Mouse (Mus musculus): ENCODE data around the gene C2cd4d. TPM values are rescaled to one million over a fixed set of nuclear protein-coding genes. Genes with fewer than 3 reads are reported as not detected.
A peak's percentile ranks its signal among the peaks of the same experiment; 100 is the strongest.

C2cd4d gene
- polyA plus RNA-seq (2015; fragmentation: Nextera tagmentation; extraction: Ambion mirVana) = 0.24 and 0.34 TPM in 2 replicates

GRCm38 (mm10) chr3:94362138-94362537 lies at the start of gene C2cd4d:
Gene C2cd4d (plus strand): TSS chr3:94362438.
- no peak within 1 kb of the TSS for H3K9ac ChIP-seq (replicated peaks)
- 67% methylated on average over 7 of the region's 7 CpGs for WGBS (ENCODE audit: insufficient replicate concordance)
- no peak for ATAC-seq

GRCm38 (mm10) chr3:94328681-94329080 lies 33.6 kb upstream of the C2cd4d start:
- H3K36me3 ChIP-seq (replicated peaks; ENCODE audit: insufficient read depth, low read length) = peaks cover 16% of the 10 kb centered on the region
- no peak for ATAC-seq
- WGBS (ENCODE audit: insufficient replicate concordance) = 69% methylated on average over 3 of the region's 3 CpGs

More at GRCm38 (mm10) chr3:94362138-94362537, at the start of gene C2cd4d:
- Histone ChIP-seq H3K4me3 (ENCODE audit: low read depth, low read length) (peak within 1 kb of the TSS; percentile 42), H3K36me3 (replicated peaks; ENCODE audit: insufficient read depth, low read length) (no peaks in the 10 kb centered on the region), H3K4me2 (ENCODE audit: low read depth, low read length) (peak within 1 kb of the TSS; percentile 66), H3K27ac (ENCODE audit: low read depth) (no peak within 1 kb of the TSS), H3K27me3 (ENCODE audit: insufficient read depth, low read length) (peaks cover 34% of the 10 kb centered on the region), H3K4me1 (ENCODE audit: insufficient read depth) (peaks cover 4% of the 10 kb centered on the region; the same call in 1 of the 2 replicates), H3K9me3 (ENCODE audit: low read length) (no peaks in the 10 kb centered on the region)
- no peak for DNase-seq
- TF ChIP-seq EP300 (IDR thresholded peaks at IDR 0.05; ENCODE audit: low read depth) = no peak
- TF ChIP-seq CTCF (IDR thresholded peaks at IDR 0.05; ENCODE audit: low read depth) = no peak

GRCm38 (mm10) chr3:94334442-94334841 lies 27.8 kb upstream of the C2cd4d start:
- Histone ChIP-seq H3K9me3 (ENCODE audit: low read length) (no peaks in the 10 kb centered on the region), H3K27me3 (ENCODE audit: insufficient read depth, low read length) (no peaks in the 10 kb centered on the region), H3K4me2 (ENCODE audit: low read depth, low read length) (no peak overlapping the region), H3K36me3 (replicated peaks; ENCODE audit: insufficient read depth, low read length) (no peaks in the 10 kb centered on the region; the same call in 1 of the 2 replicates), H3K9ac (replicated peaks) (no peak overlapping the region), H3K4me3 (ENCODE audit: low read depth, low read length) (no peak overlapping the region), H3K27ac (ENCODE audit: low read depth) (no peak overlapping the region), H3K4me1 (ENCODE audit: insufficient read depth) (no peaks in the 10 kb centered on the region)
- ATAC-seq (no peak), DNase-seq (no peak)
- 82% methylated on average over 4 of the region's 4 CpGs for WGBS (ENCODE audit: insufficient replicate concordance)
- TF ChIP-seq CTCF (IDR thresholded peaks at IDR 0.05; ENCODE audit: low read depth) (no peak), EP300 (IDR thresholded peaks at IDR 0.05; ENCODE audit: low read depth) (no peak)

More at GRCm38 (mm10) chr3:94328681-94329080, 33.6 kb upstream of the C2cd4d start:
- DNase-seq = no peak
- no peaks in the 10 kb centered on the region for H3K27me3 ChIP-seq (ENCODE audit: insufficient read depth, low read length)
- TF ChIP-seq EP300 (IDR thresholded peaks at IDR 0.05; ENCODE audit: low read depth) = no peak
- peak; percentile 45 for TF ChIP-seq CTCF (IDR thresholded peaks at IDR 0.05; ENCODE audit: low read depth)
- no peaks in the 10 kb centered on the region for H3K9me3 ChIP-seq (ENCODE audit: low read length)
- H3K9ac ChIP-seq (replicated peaks) = no peak overlapping the region
- H3K27ac ChIP-seq (ENCODE audit: low read depth) = no peak overlapping the region
- no peak overlapping the region for H3K4me2 ChIP-seq (ENCODE audit: low read depth, low read length)
- H3K4me3 ChIP-seq (ENCODE audit: low read depth, low read length) = no peak overlapping the region
- H3K4me1 ChIP-seq (ENCODE audit: insufficient read depth) = no peaks in the 10 kb centered on the region

- Histone ChIP-seq H3K9me3 (ENCODE audit: low read length) (no peaks in the 10 kb centered on the region), H3K36me3 (replicated peaks; ENCODE audit: insufficient read depth, low read length) (no peaks in the 10 kb centered on the region), H3K9ac (replicated peaks) (no peak overlapping the region), H3K4me3 (ENCODE audit: low read depth, low read length) (no peak overlapping the region), H3K4me1 (ENCODE audit: insufficient read depth) (no peaks in the 10 kb centered on the region), H3K4me2 (ENCODE audit: low read depth, low read length) (no peak overlapping the region), H3K27ac (ENCODE audit: low read depth) (no peak overlapping the region; the same call in 1 of the 2 replicates), H3K27me3 (ENCODE audit: insufficient read depth, low read length) (no peaks in the 10 kb centered on the region)
- ATAC-seq (peak; percentile 53; the same call in 1 of the 2 replicates), DNase-seq (no peak)
- no peak for TF ChIP-seq CTCF (IDR thresholded peaks at IDR 0.05; ENCODE audit: low read depth)
- TF ChIP-seq EP300 (IDR thresholded peaks at IDR 0.05; ENCODE audit: low read depth) = peak; percentile 35; the same call in 1 of the 2 replicates
- 60% methylated on average over 3 of the region's 3 CpGs for WGBS (ENCODE audit: insufficient replicate concordance)
These were observed 23.7 kb upstream of the C2cd4d start for GRCm38 (mm10) chr3:94338522-94338921.

- Histone ChIP-seq H3K4me2 (ENCODE audit: low read depth, low read length) (no peak within 1 kb of the TSS), H3K4me1 (ENCODE audit: insufficient read depth) (no peaks in the 10 kb centered on the region), H3K9ac (replicated peaks) (no peak within 1 kb of the TSS), H3K27me3 (ENCODE audit: insufficient read depth, low read length) (no peaks in the 10 kb centered on the region), H3K27ac (ENCODE audit: low read depth) (no peak within 1 kb of the TSS), H3K36me3 (replicated peaks; ENCODE audit: insufficient read depth, low read length) (no peaks in the 10 kb centered on the region), H3K4me3 (ENCODE audit: low read depth, low read length) (no peak within 1 kb of the TSS), H3K9me3 (ENCODE audit: low read length) (no peaks in the 10 kb centered on the region)
- TF ChIP-seq EP300 (IDR thresholded peaks at IDR 0.05; ENCODE audit: low read depth) = no peak
- TF ChIP-seq CTCF (IDR thresholded peaks at IDR 0.05; ENCODE audit: low read depth) = no peak
- 37% methylated on average over 3 of the region's 3 CpGs for WGBS (ENCODE audit: insufficient replicate concordance)
- ATAC-seq (no peak), DNase-seq (no peak)
These were observed 20.2 kb upstream of the C2cd4d start, which contains the start of gene Them5 for GRCm38 (mm10) chr3:94341959-94342422. Gene Them5 (plus strand): TSS chr3:94342099.

- H3K4me3 ChIP-seq (ENCODE audit: low read depth, low read length) = no peak overlapping the region
- WGBS (ENCODE audit: insufficient replicate concordance) = 69% methylated on average over 1 of the region's 1 CpGs
These were observed 19.7 kb upstream of the C2cd4d start for GRCm38 (mm10) chr3:94342552-94342951.

More at GRCm38 (mm10) chr3:94342552-94342951, 19.7 kb upstream of the C2cd4d start:
- TF ChIP-seq EP300 (IDR thresholded peaks at IDR 0.05; ENCODE audit: low read depth) (no peak), CTCF (IDR thresholded peaks at IDR 0.05; ENCODE audit: low read depth) (no peak)
- Histone ChIP-seq H3K27ac (ENCODE audit: low read depth) (no peak overlapping the region), H3K4me2 (ENCODE audit: low read depth, low read length) (no peak overlapping the region), H3K4me1 (ENCODE audit: insufficient read depth) (no peaks in the 10 kb centered on the region), H3K36me3 (replicated peaks; ENCODE audit: insufficient read depth, low read length) (no peaks in the 10 kb centered on the region), H3K9me3 (ENCODE audit: low read length) (no peaks in the 10 kb centered on the region), H3K27me3 (ENCODE audit: insufficient read depth, low read length) (no peaks in the 10 kb centered on the region), H3K9ac (replicated peaks) (no peak overlapping the region)
- no peak for ATAC-seq
- no peak for DNase-seq

Data from liver, postnatal 0 days (tissue).